Mouse (Mus musculus) frontal cortex, postnatal 10 days (tissue): ENCODE results near the gene Trp53rka.

Experiments
- DNase-seq, 2 experiments: peaks; one replicate each; pipeline ENCODE4 v3.0.0; 2022; ENCODE audit warnings: low spot score in 2 of 2, mixed read lengths in 1 of 2

The Trp53rka gene

DNA sequence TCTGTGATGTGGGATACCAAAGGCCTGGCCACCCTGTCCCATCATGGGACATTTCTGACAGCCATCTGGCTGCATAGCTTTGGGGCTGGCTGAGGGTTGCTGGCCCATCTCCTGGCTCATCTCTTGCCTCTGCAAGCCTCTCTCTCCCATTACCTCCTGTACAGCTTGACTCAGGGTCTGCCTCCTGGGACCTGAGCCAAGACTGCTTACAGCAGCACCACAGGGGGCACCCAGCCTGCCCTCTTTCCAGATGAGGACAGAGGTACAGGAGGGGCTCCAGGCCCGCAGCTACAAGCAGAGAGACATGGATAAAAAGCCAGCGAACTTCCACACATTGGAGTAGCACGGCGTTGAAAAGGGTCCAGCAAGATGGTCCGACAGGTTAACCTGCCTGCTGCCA, 6.7 kb downstream of the Trp53rka start:
- no peak for DNase-seq

DNA sequence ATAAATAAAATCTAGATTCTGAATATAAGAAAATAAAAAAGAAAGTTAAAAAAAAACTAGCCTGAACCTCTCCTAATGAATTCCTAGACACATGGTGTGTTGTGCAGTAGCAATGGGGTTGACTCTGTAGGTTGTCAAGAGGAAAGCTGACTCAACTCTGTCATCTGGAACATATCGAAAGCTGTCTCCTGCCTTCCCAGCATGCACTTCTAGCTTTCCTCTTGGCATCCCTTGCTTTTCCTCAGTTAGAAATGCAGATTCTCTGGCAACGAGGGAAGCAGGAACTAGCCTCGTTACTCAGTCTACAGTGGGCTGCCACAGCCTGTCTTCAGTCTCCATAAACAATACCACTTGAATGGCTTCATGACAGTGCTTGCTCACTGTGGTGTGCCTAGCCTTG, 7.3 kb downstream of the Trp53rka start:
- no peak for DNase-seq

DNA sequence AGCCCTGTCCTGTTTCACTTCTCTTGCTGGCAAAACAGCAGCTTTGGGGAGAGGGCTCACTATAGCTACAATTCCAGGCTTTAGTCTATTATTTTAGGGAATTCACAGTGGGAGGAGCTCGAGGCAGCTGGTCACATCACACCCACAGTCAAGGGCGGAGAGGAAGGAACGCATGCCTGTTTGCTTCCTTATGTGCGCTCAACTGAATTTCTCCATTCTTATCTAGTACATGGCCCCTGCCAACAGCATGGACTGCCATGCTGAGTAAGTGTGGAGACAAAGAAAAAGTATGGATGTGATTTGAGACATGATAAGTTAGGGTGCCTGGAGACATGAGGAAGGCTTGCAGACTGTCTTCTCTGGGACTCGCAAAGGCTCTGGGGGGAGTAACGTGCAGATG, 9.0 kb downstream of the Trp53rka start:
- no peak for DNase-seq

DNA sequence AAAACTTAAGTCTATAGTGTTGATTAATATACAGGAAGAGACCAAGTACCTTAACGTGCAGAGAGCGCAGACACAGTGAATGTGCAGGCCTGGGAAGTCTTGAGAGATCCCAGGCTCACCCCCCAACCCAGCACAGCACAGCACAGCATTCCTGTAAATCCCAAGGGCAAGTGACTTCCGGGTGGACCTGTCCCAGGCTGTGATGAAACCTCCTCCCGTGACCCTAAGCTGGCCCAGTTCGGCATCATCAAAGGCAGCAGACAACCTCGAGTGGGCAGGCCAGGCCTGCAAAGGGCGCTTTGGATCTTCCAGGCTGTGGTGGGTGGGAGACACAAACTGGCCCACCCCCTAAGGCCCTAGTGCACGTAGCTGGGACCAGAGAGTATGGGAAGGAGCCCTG, 11.1 kb downstream of the Trp53rka start:
- no peak for DNase-seq

DNA sequence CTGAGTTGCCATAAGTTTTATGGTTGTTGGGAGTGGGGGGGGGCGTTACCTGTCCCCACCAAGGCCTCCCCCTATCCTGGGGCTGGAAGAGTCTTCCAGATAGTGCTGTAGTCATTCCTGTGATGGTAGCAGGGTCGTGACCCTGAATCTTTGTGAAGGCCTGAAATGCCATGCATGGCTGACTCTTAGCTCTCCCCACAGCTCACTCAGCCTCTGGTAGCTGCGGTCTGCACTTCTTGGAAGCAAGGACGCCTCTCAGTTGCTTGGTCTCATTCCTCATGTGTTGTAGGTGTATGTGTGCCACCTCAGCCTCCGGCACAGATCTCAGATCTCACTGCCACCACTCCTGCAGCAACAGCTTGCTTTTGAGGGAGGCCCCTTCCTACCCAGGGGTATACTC, 17.3 kb downstream of the Trp53rka start:
- DNase-seq: no peak

DNA sequence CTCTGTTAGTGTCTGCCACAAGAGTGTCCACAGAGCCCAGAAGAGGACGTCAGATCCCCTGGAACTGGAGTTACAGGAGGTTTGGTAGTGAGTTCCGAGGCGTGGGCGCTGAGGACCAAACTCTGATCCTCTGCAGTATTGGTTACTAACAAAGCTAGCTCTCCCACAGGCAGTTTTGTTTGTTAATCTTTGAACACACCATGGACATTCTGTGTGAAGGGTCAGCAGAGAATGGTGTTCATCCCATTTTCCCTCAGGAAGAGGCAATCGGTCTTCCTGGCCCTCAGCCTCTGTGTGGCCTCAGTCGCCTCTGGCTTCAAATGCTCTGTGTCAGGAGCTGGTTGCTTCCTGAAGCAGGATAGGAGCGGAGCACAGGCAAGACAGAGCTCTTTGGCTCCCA, 17.7 kb downstream of the Trp53rka start:
- DNase-seq: no peak

DNA sequence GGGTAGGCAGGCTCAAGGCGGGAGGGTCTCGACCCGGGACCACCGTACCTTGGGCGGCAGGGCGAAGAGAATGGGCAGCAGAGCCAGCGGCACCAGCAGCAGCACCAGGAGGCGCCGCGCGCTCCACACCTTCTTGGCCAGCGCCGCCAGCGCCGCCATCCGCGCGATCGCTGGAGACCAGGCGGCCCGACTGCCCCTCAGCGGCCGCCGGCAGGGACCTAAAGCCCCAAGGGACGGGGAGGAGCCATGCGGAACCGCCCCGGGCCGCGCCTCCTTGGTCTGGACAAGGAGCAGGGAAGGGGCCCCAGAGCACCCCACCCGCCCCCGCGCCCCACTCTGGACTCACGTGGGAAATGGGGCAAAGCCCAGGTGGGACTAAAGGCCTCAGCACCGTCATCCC, 20.1 kb downstream of the Trp53rka start, which contains the start of gene Slc13a3:
Gene Slc13a3 (minus strand): TSS at position 228 of the 400 bp plus-strand sequence.
- no peak for DNase-seq

DNA sequence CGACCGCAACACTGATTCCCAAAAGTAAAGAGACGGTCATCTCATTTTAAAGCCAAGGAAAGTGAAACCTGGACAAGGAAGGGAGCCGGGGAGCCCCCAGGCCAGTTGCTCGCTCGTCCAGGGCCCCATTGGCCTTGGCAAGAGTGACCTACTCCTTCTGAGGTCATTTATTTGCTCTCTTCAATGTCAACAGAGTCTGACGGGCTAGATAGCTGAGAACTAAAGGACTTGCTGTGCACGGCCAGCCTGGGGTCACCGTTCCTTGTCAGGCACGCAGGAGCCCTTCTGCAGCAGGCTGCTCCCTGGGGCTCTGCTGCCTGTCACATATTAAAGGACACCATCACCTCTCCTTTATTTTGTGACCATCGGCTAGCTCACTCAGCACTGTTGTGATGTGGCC, 21.2 kb downstream of the Trp53rka start:
- no peak for DNase-seq

DNA sequence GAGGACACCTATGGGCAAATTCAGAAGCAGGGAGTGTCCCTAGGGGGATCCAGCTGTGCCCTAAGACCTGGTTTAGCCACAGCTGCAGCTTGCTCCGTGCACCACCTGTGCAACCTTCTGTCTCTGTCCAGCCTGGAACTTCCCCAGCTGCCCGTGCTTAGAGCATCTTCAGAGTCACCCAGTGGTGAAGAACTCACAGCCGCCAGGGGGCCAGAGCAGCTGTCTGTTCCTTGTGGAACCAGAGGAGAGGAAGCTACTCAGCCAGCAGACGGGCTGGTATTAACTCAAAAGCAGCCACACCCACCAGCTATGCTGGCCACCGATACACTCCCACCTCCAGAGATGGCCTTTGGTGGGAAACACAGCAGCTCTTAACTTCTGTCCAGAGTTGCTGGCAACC, 23.0 kb downstream of the Trp53rka start:
- DNase-seq: no peak

DNA sequence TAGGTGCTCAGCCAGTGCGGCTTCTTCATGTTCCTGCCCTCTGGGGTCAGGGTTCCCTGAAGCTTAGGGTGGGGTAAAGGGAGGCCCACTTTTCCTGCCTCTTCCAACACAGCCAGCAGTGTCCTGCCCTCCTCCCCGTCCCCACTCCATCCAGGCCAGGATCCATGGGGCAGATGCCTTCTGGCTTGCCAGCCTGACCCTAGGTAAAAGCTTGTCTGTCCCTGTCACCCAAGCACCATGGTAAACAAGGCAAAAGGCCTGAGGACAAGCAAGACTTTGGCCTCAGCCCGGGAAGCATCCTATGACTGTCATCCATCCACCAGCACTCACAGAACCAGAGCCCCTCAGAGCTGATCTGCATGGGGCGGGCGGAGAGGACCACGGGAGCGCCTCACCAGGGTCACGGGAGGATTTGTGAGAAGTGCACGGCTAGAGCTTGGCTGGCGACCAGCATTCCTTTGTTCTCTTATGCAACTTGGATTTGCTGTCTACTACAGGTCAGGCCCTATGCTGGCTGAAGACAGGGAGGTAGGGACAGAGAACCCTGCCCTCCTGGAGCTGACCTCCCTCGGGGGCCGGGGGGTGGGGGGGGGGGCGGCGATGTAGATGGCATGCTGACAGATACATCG, 25.2 kb downstream of the Trp53rka start:
- no peak for DNase-seq

DNA sequence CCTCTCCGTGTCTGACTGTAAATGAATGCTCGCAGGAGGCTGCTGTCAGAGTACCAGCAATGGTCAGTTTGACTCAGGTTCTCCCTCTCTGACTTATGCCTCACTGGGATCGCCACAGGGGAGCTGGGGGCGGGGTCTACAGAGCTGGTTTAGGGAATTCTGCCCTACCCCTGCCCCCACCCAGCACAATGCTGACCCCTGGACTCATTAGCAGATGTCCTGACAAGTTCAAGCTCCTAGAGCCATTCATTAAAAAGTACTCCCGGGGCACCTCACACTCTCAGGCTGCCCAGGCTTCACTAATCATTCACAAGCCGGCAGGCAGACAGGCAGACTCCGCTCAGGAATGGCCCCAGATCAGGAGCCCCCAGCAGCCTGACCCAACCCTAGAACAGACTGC, 33.5 kb downstream of the Trp53rka start:
- DNase-seq: no peak

DNA sequence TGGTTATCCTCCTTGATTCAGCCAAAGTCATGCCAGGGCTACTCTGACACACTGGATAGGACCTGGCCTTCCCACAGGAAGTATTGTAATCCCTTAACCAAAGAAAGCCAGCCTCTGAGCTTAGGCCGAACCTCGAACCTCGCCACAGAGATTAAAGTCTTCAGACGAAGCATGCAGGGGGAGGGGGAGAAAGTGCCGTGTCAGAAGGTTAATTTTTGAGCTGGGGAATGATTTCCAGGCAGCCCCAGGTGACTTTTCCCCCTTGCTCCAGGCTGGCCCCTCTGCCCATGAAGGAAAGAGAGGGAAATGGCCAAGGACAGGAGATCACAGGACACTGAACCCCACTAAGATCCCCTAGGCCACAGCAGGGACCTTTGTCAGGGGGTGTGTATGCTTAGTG, 34.9 kb downstream of the Trp53rka start:
- no peak for DNase-seq

DNA sequence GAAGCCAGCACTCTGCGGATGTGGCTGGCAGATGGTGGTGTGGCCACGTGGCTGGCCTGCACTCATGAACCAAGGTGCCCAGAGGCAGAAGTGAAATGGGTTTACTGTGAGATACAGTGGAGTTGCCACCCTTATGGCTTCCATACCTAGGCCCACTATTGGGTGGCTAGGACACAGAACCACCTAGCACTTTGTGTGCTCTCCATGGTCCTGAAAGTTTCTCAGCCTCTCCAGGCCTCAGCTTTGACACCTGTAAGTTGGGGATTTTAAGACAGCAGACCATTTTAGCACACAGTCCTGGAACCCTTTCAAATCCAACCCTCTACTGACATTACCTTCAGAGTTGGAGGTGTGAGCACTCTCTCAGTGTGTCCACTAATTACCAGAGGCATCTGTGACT, 36.4 kb downstream of the Trp53rka start:
- DNase-seq: no peak

DNA sequence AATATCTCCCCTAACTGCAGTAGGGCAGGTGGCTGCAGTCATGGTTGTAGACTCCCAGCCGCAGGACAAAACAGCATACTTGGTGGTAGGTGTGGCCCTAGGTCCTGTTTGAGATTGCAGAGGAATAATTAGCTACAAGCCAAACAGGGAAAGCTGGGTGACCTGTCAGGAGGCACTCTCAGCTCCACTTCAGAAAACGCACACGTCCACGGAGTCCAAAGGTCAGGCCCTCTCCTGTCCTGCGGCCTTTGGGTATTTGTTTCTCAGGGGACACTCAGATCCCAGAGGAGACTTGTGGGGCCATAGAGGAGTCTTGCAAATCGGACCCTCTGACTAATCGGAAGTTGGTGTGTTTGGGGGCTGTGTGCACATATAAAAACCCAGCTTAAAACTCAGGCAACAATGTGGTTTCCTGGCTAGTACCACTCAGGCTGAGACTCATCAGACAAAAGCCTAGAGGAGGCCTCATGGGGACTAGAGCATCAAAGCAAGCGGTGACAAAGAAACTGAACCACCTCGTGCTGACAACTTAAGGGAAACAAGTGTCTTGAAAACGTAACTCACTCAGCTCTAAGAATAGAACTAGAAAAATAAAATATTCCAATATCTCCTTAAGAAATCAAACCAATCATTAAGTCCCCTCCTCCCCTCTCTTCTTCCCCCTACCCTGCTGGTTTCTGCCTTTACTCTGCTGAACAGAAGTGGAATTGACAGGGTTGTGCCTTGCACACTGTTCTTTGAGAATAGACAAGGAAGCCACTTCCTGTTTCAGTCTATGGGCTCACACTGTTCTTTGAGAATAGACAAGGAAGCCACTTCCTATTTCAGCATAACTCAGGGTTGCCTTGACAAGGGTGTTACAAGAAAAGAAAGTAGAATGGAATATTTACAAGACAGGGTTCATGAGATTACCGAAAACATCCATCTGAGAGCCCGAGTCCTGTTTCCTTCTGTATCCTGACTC, 40.1 kb downstream of the Trp53rka start:
- no peak for DNase-seq

DNA sequence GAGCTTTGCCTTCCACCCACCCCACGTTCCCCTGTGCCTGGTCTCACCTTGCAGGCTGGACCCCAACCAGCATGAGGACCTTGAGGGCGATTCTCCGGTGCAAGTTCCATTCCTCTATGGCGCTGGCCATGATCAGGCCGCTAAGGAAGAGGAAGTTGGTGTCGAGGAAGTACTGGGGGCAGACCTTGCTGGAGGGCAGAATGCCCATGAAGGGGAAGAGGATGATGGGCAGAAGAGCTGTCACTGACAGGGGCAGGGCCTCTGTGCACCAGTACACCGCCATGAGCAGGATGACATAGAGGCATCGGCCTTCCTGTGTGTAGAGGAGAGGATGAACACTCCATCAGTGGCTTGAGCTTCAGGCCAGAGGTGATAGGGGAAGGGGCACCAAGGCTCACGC, 44.6 kb downstream of the Trp53rka start:
- no peak for DNase-seq

DNA sequence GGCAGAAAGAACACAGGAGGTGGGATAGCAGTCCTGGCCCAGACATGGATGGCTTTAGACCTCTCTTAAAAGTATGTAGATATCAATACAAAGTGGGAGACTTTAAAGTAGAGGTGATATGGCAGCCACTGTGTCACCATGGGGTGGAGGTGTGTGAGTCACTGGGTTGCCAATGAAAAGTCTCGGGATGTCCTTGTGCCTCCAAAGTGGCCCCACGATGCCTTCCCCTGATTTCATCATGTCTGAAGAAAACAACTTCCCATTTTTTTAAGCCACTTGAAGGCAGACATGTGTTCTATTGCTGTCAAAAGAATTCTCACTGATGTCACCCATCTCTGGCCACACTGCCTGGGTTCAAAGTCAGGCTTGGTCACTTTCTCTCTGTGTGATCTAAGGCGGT, 48.3 kb downstream of the Trp53rka start:
- no peak for DNase-seq

DNA sequence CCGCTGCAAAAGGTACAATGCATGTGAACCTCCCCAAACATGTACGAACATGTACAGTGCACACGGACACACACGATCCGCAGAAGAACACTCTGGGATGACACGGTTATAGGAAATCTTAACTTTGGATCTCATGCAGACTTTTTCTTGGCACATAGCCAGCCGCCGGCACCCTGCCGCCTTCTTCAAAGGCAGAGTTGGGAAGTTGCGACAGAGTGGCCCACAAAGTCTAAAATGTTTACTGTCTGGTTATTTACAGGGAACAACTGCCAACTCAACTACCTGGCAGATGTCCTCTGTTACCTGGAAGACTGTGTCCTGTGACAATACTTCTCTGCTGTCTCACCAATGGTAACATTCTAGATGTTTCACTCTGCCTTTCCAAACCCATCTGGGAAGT, 50.1 kb downstream of the Trp53rka start:
- DNase-seq: no peak

DNA sequence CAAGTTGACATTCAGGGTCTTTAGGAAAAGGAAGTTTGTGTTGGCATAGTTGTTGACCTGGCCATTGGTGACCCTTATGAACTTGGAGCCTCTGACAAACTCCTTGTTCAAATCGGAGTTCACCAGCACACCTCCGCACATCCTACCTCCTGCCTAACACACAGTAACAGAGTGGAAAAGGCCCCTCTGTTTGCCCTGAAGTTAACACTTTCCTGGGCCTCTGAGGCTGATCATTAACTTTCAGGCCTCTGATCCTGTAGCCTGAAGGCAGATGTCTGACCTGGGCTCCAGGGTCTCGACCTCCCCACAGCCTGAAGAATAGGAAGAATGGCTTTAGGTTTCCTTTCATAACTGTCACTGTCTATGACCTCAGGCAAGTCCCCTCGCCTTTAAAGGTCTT, 51.5 kb downstream of the Trp53rka start:
- no peak for DNase-seq
